Mouse (Mus musculus) heart, adult 9 months (tissue): ENCODE results near the gene Vstm4.
A peak's percentile ranks its signal among the peaks of the same experiment; 100 is the strongest.

Source experiments
- DNase-seq, 2 experiments: peaks; one replicate each; pipeline ENCODE4 v3.0.0; 2022; ENCODE audit warnings: low spot score in 2 of 2

Vstm4 gene

DNA sequence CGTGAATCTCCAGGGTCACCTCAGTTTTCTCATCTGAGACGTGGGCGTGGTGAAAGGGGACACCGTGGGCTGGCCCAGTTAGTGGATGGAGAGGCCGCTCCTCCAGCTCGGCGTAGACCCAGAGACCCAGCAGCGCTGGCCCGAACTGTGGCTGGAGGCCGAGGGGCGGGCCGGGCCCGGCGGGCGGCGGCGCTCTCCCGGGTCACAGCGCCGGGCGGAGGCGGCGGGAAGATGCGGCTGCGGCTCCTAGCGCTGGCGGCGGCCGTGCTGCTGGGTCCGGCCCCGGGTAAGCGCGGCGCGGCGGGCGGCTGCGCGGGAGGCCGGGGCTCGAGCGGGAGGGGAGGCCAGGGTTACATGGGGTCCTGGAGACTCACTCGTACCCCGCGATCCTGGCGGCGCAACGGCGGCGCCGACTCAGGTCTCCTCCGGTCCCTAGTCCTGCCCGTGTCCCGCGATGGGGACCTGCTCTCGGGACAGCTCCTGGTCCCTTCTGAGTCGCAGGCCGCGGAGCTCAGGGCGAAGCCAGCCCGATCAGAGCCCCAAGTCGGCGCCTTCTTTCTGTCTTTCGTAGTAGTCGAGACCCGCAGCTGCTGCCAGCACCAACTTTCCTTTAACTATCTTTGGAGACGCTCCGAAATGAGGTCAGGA is at the start of gene Vstm4:
Vstm4 (plus strand) TSS at position 76 of the 648 bp plus-strand sequence.
- DNase-seq, result peak; percentile 70 to 74

DNA sequence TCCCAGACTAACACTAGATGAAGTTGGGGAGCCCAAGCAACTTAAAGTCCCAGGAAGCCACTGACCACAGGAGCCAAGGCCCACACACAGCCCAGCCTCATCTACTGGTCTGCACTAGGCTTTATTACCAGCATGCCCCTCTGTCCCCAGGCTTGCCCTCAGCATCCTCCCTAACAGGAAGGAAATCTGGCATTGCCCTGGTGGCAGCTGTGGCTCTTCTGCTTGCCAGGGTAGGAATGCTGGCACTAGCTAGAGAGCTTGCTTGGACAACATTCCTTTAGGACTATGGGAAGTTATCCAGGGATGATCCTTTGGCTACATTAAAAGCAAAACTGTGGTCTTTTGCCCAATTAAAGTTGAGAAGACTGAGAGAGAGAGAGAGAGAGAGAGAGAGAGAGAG is 46.4 kb upstream of the Vstm4 start:
- DNase-seq, result no peak

DNA sequence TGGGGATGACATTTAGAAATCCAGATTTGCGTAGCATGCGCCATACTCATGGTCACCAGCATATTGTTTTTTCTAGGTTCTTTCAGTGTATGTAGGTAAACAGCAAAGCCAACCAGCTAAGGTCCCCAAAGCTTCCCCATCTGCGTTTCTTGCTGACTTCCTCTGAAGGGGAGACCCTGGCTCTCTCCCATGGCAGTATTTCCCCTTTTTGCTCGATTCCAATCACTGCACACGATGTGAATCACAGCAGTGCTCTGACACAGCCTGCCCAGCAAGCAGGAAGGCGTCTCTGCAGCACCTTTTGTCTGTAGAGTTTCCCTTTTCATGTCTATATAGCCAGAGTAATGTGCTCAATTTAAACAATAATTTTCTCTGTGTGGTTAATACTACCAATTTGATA is 44.1 kb upstream of the Vstm4 start:
- no peak for DNase-seq

DNA sequence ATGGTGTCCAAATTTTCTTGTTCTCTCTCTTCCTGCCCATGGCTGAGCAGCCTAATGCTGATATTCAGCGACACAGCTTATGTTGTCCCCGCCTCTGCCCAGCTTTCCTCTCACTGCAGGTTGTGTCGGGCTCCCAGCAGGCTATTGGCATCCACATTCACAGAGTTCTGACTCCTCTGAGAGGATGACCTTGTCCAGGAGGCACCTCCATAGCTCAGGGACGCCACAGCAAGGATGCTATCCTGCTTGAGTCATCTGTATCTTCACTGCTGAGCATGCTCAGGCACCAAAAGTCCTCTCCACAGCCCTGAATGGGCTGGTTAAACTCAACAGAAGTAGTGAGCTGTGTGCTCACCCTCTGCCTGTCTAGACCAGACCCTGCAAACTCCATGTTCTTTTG is 41.6 kb upstream of the Vstm4 start:
- DNase-seq, result no peak

DNA sequence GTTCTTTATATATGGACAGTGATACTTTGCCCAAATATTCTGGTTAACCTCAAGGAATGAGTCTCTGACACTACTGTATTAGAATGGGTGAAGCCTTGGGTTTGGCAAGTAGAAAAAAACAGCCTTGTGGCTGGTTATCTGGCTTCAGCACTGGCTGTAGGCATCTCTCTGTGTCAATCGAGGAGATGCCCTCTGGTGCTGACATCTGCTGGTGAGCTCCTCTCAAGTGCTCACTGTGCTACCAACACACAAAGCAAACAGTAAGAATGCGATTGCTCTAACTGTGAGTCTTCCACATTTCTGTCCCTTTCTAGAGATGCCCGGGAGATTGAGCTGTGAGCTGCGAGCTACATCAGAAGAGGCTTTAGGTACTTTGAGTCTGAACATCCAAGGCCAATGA is 40.0 kb upstream of the Vstm4 start:
- no peak for DNase-seq

DNA sequence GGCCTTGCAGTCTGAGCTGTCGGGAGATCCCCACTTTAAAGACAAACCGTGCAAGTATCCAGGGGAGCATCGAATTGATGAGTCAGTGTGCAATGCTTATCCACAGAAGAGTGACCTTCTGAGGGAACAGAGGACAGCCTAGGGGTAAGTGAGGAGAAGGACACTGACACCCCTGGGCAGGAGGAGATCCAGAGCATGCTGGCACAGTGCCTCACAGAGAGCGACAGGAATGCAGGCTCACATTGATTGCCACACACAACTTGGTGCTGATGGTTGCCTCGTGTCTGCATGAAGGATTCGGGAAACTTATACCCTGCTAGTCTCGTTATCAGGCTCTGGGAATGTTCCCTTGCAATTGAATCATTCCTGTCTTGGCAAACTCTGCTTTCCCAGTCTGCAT is 39.3 kb upstream of the Vstm4 start:
- DNase-seq, result peak in 1 of 2 experiments; percentile 64

DNA sequence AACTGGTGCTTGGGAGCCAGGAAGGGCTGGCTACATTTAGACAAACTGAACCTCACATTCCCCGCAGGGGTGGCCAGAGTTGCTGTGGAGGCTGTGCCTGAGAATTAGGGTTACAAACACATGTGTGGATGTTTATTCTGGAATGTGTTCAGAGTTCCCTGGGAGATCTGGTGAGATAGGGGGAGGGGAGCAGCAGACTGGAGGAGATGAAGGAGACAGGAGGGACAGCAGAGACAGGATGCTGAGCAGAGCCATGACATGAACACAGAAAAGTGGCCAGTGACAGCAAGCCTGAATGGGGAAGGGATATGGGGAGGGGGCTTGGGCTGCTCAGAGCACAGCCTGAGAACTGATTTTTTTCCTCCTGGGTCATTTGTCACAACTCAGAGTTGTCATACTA is 37.3 kb upstream of the Vstm4 start:
- DNase-seq, result no peak

DNA sequence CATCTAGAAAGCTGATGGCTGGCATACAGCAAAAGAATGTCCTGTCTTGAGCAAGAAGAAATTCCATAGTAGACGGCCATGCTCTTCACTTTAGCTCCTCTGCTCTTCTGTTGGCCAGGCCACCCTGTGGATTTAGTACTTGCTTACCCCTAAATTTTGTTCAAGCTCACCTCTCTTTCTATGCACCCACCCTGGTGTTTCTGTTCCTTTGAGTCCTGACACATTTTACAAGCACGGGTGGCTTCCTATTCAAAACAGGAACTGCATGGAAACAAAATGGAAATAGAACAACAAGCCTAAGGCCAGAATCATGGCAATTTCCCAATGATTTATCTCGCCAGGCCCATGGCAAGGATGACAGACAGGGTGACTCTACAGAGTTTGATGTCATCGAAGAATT is 33.7 kb upstream of the Vstm4 start:
- DNase-seq, result no peak

DNA sequence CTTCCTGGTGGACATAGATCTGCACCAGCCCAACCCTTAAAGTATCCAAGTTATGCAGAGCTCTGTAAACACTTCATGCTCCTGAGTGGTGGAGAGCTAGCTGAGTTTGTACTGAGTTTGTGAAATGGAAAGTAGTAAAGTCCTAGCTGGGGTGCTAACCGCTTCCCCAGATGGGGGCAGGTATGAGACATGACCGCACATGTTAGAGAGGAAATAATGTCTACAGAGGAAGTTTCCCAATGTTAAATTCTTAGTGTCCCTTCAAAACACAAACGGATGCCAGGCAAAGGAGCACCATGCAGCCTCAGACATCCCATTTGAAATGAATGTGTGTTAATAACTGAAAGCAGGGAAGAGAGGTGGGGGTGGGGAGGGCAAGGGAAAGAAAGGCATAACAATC is 32.7 kb upstream of the Vstm4 start:
- DNase-seq, result no peak

DNA sequence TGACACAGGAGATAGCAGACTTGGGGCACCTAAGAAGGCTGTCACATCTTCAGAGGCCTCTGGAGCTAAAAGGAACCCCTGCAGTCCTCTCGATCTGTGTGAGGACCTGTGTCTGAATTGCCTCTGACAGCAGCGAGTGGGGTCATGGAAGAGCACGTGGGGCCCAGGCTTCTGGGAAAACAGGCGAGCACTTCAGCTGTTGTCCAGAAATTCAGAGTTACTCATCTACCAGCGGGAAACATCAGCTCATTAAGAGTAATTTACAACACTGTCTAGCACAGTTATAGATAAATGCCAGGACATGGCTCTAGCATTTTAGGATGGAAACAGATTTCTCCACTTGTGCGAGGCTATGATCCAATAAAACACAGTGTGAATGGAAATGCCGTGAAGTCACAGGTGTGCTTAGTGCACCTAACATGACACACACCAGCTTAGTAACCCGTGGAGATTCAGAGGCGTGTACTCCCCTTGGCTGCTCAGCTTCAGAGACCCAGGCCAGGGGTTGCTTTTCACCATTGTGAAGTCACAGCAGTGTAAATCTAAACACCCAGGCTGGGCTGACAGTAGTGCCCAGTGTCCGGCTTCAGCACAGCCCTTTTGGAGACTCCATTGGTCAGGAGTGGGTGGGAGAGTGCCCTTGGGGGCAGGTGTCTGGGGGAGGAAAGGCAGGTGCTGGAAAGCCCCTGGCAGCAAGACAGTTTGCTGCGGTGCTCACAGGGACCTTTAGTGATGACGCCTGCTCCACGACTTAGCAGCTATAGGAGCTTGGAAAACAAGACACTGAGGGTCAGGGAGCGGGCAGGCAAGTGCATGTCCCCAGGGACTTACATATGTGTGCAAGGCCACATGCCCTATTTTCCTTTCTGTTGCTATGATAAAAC is 32.0 kb upstream of the Vstm4 start:
- no peak for DNase-seq

DNA sequence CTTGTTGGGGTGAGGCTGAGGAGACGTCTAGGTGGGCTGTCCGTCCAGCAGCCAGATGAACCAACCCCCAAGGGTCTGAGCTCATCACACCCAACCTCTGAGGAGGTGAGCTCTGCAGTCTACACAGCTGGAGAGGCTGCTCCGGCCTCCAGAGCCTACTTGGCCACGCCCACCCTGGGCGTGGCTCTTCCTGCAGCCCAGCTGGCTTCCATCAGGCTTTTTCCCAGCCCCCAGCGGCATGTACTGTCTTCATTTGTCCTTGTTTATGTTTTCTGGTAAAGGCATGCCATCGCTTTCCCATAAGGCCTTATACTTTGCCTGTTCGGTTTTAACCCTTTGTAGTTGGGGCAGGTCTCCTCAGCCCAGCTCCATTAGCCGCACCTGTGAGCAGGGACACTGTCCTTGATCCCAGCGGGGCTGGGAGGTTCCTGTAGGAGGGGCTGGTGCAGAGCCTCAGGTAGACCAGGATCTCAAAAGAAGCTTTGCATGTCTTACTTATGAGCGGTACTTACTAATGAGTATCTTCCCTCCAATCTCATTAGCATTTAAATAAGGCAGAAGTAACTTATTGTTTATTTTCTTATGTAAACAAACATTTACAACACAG is 31.0 kb upstream of the Vstm4 start:
- DNase-seq, result peak; percentile 30 to 44

DNA sequence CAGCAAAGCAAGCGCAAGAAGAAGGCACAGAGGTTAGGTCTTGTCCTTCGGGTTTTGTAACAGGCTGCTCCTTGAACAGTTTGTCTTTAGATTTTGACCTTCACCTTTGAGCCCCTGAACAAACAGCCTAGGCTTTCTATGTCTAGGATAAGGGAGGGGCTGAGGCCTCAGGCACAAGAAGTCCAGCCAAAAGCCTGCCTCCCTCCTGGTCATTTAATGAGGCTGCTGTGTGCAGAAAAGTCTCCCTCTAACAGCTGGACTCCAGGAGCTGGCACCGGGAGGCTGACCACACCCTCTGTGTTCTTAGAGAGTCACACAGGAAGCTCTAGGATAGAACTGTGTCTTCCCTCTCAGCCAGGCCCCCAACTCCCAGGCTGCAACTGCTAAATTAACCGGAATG is 29.4 kb upstream of the Vstm4 start:
- peak; percentile 69 to 70 for DNase-seq

DNA sequence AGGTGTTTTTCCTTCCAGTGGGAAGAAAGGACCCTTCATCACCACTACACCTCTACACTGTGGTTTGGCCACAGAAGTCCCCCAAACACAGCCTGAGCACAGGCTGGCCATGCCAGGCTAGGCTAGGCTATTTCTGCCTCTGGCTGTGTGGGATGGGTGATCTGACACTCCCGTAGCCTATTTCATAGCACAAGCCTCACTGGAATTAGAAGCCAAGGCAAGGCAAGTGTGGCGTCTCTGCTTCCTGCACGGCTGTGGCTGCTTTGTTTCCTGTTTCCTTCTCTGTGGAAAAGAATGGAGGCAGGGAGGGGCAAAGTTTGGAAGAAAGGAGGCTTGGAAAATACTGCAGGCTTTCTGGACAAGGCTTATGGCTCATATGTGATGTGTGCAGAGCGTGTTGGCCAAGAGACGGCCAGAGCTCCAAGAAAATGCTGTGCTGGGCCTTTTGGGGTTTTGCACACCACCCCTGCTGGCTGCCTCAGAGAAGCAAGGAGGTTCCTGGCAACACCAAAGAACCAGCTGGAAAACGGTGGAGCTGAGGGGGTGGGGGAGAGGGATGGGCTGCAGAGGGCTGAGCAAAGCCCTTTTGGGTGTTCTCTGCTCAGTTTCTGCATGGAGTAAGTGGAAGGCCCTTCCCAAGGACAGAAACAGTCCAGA is 28.4 kb upstream of the Vstm4 start:
- DNase-seq, result peak; percentile 75 to 82

DNA sequence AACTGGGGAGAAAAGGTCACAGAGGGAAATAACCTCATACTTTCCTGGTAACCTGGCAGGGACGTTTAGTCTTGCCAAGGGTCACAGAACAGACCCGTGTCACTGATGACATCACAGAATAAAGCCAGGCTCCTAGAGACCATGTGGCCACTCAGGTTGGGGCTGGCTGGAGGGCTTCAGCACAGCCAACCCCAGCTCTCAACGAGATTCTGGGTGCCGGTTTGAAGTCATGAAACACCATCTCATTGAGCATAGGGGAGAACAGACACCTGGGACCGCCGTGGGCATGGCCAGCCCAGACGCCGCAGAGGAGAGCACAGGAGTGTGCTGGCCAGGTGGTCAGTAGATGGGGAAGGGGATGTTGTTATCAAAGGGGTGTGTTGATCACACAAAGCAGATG is 22.7 kb upstream of the Vstm4 start, which contains the start of gene Fam170b:
Fam170b (plus strand) TSS at position 116 of the 400 bp plus-strand sequence.
- no peak for DNase-seq

DNA sequence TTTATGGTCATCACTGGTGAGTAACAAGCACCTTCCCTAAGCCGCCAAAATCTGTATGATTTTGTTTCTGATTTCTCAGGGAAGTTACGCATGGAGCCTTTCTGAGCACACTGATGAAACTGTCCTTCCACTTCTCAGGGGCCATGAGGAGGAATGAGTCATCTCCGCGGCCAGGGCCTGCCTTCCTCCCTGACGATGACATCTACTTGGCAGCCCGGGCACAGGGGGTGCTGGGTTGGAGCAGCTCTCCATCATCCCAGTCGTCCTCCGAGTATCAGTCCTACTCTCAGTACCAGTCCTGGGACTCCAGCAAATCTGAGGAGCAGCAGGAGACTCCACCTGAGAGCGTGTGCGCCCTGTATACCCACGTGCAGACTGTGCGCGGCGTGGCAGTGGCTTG is 21.4 kb upstream of the Vstm4 start:
- DNase-seq, result no peak

DNA sequence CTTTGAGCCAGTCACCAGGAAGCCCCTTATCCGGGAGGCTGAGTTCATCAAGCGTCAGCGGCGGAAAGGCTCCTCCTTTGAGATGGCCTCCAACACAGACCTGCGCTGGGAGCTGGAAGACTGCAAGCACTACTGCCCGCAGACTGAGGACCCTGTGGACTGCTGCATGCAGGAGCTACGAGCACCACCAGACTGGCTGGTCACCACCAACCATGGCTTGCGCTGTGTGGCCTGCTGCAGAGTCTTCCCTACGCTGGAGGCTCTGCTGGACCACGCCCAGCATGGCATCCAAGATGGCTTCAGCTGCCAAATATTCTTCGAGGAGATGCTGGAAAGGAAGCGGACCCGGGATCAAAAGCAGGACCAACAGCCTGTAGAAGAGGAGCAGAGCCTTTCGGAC is 21.0 kb upstream of the Vstm4 start:
- no peak for DNase-seq

DNA sequence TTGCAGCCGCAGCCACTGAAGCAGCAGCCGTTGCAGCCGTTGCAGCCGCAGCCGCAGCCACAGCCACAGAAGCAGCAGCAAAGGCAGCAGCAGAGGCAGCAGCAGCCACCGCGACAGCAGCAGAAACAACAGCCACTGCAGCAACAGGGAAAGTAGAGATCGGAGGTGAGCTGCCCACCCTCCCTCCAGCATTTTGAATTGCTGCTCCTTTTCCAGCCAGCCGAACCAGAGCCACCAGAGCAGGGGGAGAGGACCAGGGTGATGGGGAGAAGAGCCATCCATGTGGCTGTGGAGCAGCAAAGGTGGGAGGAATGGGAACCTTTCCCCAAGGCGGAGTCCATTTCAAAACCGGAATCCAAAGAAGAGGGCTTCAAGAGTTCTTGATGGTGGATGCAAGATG is 20.4 kb upstream of the Vstm4 start:
- no peak for DNase-seq

DNA sequence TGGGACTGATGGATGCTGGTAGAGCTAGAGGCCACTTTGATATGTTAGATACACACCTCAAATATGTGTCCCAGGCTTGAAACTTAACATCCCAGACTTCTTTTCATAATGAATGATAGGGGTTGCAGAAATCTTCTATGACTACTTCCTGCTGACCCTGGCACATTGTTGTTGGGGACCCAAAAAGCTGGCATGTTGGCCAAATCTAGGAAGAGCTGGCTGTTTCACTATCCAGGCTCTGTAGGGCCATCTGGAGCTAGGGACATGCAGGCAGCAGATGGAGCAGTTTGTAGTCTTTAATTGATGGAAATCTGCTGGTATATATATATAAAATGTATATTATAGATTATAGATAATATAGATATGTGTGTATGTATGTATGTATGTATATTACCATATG is 14.5 kb upstream of the Vstm4 start:
- DNase-seq, result no peak

DNA sequence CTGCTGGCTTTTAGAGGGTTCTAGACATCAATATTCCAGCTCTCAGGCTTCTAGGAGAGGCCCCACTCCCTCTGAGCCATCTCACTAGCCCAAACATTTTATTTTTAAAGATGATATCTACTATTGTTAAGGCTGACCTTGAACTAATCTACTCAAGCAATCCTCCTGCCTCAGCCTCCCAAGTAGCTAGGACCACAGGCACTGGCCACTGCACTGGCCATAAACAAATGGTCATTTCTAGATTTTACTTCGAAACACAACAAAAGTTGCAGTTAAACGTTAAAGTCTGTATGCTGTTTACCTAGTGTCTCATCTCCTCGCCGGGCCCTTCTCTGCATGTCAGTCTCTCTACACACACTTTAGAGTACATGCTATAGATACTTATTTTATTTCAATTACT is 2.5 kb upstream of the Vstm4 start:
- DNase-seq, result no peak

DNA sequence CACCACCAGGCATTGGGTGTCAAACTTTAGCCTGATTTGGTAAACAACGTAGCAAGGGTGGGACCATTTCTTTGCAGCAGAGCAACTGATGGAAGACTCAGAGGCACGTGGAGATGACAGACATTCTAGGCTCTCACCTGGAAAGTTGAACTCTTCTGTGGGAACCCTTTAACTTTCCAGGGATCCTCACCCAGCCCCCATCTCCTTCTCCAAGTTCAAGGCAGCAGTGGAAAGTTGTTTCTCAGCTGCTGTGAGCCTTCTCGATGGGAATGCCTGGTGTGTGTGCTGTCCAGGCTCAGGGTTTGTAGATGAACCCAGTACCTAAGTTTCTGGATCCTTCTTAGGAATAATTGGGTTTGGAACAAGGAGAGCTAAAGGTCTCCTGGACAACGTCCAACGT is 310 bp upstream of the Vstm4 start:
- no peak for DNase-seq

DNA sequence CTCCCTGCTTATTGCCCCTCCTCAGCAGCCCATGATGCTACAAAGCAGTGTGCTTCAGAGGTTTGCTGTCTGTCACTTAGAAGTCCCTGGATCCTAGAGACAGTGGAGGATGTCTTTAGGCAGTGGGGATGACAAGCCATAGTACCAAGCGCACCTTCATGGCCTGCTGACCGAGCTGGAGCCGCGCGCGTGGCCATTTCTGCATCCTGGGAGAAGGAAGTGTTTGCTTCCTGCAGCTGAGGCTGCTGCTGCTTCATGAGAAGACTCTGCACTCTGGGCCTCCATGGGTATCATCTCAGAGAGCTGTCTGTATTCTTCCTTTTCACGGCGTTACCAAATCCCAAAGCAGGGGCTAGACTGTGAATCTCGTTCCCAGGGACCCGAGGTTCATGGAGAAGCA is 1.8 kb downstream of the Vstm4 start:
- no peak for DNase-seq

DNA sequence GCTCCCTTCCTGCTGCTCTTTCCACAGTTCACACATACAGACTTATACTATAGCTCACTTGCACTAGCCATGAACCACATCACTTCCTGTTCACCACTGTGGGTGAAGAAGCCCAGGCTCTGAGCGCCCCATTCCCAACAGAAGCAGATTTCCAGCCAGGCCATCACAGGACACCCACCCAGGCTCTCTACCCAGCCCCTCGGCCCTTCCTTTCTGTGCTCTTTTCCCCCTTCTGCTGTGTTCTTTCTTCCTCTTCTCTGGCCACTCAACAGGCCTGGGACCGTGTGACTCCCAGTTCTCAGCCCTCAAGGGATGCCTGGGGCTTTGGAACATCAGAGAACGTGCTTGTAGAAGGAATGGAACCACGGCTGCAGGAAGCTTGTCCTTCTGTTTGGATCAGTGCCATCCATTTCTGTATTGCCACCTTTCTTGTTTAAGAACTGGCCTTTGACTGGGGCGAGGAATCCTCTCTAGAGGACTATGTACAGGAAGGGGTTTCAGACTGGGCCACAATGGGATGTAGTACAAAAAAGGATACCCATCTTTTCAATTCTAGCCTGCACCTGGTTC is 2.5 kb downstream of the Vstm4 start:
- no peak for DNase-seq
